Mouse (Mus musculus): Measurements from ENCODE around the gene Glud1. TPM values are rescaled to one million over a fixed set of nuclear protein-coding genes. Genes with fewer than 3 reads are reported as not detected.

Glud1 gene
- polyA plus RNA-seq, 1 experiment, result 51.8 TPM

DNA sequence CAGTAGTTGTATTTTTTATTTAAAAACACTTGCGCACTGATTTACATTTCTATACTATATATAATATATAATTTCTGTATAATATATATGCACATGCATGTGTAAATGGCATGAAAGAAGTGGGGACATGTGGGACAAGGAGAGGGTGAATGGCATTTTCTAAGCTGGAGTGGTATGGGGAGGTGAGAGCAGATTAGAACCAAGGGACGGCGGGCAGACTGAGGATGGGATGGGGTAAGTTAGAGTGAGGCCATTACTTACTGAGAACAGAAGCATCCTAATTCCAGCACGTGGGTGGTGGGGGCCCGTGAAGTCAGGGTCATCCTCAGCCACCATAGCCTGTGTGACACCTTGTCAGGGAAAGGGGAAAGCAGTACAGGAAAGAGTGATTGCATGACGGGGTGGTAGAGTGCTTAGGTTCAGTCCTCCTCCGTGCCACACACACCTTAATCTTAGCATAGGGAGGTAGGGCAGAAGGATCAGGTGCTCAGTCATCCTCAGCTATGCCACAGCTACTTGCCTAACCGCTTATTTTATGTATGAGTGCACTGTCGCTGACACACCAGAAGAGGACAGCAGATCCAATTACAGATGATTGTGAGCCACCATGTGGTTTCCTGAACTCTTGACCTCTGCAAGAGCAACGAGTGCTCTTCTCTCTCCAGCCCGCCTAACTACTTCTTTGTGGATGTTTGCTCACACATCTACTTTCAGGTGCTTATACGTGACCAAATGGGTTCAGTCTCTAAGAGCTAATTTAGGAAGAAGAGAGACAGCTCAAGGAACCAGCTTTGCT is 35.4 kb downstream of the Glud1 start:
- H3K27me3 ChIP-seq (ENCODE audit: control insufficient read depth, insufficient read depth, low read length), result no peaks in the 10 kb centered on the region
- 87% methylated on average over 12 of the region's 12 CpGs for WGBS
- no peak for TF ChIP-seq CTCF (IDR thresholded peaks at IDR 0.05; ENCODE audit: borderline replicate concordance, control insufficient read depth, extremely low read depth, insufficient read depth, low read length, poor library complexity)
- no peak overlapping the region for H3K27ac ChIP-seq (ENCODE audit: control insufficient read depth, insufficient read depth, low read length)
- no peaks in the 10 kb centered on the region for H3K4me1 ChIP-seq (replicated peaks; ENCODE audit: control insufficient read depth, insufficient read depth, low read length)
- no peak overlapping the region for H3K4me3 ChIP-seq (ENCODE audit: control insufficient read depth, insufficient read depth, low read length)
- peaks cover 24% of the 10 kb centered on the region for H3K36me3 ChIP-seq (ENCODE audit: control insufficient read depth, insufficient read depth, low read length)
- no peak for DNase-seq

DNA sequence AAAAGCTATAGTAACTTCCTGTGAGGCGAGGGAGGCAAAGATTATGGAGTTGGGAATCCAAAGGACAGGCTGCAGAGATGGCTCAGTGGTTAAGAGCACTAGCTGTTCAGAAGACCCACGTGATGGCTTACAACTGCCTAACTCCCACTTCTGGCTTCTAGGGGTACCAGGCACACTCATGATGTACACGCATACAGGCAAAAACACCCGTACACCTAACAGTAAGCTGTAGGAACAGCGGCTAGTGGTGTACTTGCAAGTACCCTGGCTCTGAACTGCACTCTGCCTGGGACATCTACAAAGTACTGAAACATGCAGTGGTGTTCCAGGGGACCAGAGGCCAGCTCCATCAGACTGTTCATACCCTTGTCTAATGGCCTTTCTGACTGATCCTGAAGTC is 36.6 kb downstream of the Glud1 start:
- Histone ChIP-seq H3K36me3 (ENCODE audit: control insufficient read depth, insufficient read depth, low read length) (peaks cover 18% of the 10 kb centered on the region), H3K4me3 (ENCODE audit: control insufficient read depth, insufficient read depth, low read length) (no peak overlapping the region), H3K4me1 (replicated peaks; ENCODE audit: control insufficient read depth, insufficient read depth, low read length) (no peaks in the 10 kb centered on the region), H3K27me3 (ENCODE audit: control insufficient read depth, insufficient read depth, low read length) (no peaks in the 10 kb centered on the region), H3K27ac (ENCODE audit: control insufficient read depth, insufficient read depth, low read length) (no peak overlapping the region)
- no peak for TF ChIP-seq CTCF (IDR thresholded peaks at IDR 0.05; ENCODE audit: borderline replicate concordance, control insufficient read depth, extremely low read depth, insufficient read depth, low read length, poor library complexity)
- no peak for TF ChIP-seq POLR2A (IDR thresholded peaks at IDR 0.05; ENCODE audit: control insufficient read depth, extremely low read depth, insufficient read depth, low read length, poor library complexity)
- WGBS, result 94% methylated on average over 5 of the region's 5 CpGs
- DNase-seq, result no peak

DNA sequence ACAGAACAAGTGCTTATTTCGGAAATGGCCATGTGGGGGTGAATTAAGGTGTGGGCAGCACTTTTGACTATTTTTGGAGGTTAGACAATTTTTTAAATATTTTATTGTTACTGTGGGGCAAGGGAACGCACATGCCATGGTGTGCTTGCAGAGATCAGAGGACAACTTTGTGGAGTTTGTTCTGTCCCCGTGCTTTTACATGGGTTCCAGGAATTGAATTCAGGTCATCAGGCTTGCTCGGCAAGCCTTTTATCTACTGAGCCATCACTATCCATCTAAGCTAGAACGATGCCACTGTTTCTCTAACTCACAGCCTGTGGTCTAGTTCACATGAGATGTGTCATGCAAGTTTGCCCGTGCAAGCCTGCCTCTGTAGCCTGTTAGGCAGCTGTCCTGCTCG is 37.8 kb downstream of the Glud1 start:
- no peak overlapping the region for H3K27ac ChIP-seq (ENCODE audit: control insufficient read depth, insufficient read depth, low read length)
- no peaks in the 10 kb centered on the region for H3K4me1 ChIP-seq (replicated peaks; ENCODE audit: control insufficient read depth, insufficient read depth, low read length)
- no peak for TF ChIP-seq CTCF (IDR thresholded peaks at IDR 0.05; ENCODE audit: borderline replicate concordance, control insufficient read depth, extremely low read depth, insufficient read depth, low read length, poor library complexity)
- no peak for TF ChIP-seq POLR2A (IDR thresholded peaks at IDR 0.05; ENCODE audit: control insufficient read depth, extremely low read depth, insufficient read depth, low read length, poor library complexity)
- H3K27me3 ChIP-seq (ENCODE audit: control insufficient read depth, insufficient read depth, low read length), result no peaks in the 10 kb centered on the region
- 91% methylated on average over 7 of the region's 7 CpGs for WGBS
- H3K4me3 ChIP-seq (ENCODE audit: control insufficient read depth, insufficient read depth, low read length), result no peak overlapping the region
- H3K36me3 ChIP-seq (ENCODE audit: control insufficient read depth, insufficient read depth, low read length), result peaks cover 8% of the 10 kb centered on the region
- no peak for DNase-seq

DNA sequence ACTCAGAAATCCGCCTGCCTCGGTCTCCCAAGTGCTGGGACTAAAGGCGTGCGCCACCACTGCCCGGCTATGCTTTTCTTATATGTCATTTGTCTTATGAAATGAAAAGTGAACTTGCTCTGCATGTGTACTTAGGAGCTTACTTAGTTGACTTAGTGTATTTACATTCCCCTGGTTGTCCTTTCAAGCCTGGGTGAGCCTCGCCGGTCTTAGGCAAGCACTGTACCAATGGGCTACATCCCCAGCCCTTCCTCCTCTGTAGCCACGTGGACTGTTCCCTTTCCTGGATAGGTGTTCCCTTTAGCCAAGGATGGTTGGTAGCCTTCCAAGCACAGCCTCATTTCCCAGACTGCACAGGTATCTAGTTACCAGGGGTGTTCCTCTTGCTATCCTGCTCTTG is 38.5 kb downstream of the Glud1 start:
- WGBS, result 93% methylated on average over 8 of the region's 8 CpGs
- Histone ChIP-seq H3K4me1 (replicated peaks; ENCODE audit: control insufficient read depth, insufficient read depth, low read length) (no peaks in the 10 kb centered on the region), H3K27ac (ENCODE audit: control insufficient read depth, insufficient read depth, low read length) (no peak overlapping the region), H3K36me3 (ENCODE audit: control insufficient read depth, insufficient read depth, low read length) (peaks cover 4% of the 10 kb centered on the region; the same call in 1 of the 2 replicates), H3K27me3 (ENCODE audit: control insufficient read depth, insufficient read depth, low read length) (no peaks in the 10 kb centered on the region), H3K4me3 (ENCODE audit: control insufficient read depth, insufficient read depth, low read length) (no peak overlapping the region)
- TF ChIP-seq POLR2A (IDR thresholded peaks at IDR 0.05; ENCODE audit: control insufficient read depth, extremely low read depth, insufficient read depth, low read length, poor library complexity) (no peak), CTCF (IDR thresholded peaks at IDR 0.05; ENCODE audit: borderline replicate concordance, control insufficient read depth, extremely low read depth, insufficient read depth, low read length, poor library complexity) (no peak)
- no peak for DNase-seq

DNA sequence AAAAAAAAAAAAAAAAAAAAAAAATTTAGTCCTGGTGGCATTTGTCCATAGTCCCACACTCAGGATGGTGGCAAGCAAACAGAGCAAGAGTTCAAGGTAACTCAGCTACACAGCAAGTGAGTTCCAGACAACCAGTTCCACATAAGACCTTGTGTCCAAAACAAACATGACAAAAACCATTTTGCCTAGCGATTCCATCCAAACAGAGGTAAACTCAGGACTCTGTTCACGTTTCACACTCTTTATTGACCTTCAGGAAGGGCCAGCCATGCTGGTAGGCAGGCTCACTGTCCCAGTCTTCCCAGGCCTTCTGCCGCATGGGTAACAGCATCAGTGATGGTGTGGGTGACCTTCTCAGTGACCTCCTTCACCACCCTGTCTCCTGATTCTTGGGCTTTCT is 41.1 kb downstream of the Glud1 start:
- H3K27ac ChIP-seq (ENCODE audit: control insufficient read depth, insufficient read depth, low read length), result no peak overlapping the region
- no peaks in the 10 kb centered on the region for H3K27me3 ChIP-seq (ENCODE audit: control insufficient read depth, insufficient read depth, low read length)
- no peaks in the 10 kb centered on the region for H3K36me3 ChIP-seq (ENCODE audit: control insufficient read depth, insufficient read depth, low read length)
- WGBS, result 90% methylated on average over 3 of the region's 3 CpGs
- no peak overlapping the region for H3K4me3 ChIP-seq (ENCODE audit: control insufficient read depth, insufficient read depth, low read length)
- no peaks in the 10 kb centered on the region for H3K4me1 ChIP-seq (replicated peaks; ENCODE audit: control insufficient read depth, insufficient read depth, low read length)
- DNase-seq, result no peak
- TF ChIP-seq CTCF (IDR thresholded peaks at IDR 0.05; ENCODE audit: borderline replicate concordance, control insufficient read depth, extremely low read depth, insufficient read depth, low read length, poor library complexity), result no peak
- no peak for TF ChIP-seq POLR2A (IDR thresholded peaks at IDR 0.05; ENCODE audit: control insufficient read depth, extremely low read depth, insufficient read depth, low read length, poor library complexity)

DNA sequence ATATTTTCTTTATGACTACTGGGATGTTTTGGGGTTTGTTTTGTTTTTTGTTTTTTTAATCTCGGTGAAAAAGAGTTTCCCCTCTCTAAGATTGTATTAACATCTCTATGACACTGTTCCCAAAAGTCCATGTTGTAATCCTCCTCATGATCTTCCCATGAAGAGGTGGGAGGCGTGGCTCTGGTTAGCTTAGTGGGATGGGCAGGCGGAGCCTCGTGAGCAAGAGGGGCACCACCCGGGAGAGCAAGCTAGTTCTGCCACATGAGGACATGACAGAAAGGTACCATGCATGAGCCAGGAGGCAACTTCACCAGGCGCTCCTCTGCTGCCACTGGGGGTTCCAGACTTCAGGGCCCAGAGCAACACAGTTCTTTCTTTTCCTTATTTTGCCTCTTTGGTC is 42.0 kb downstream of the Glud1 start:
- Histone ChIP-seq H3K36me3 (ENCODE audit: control insufficient read depth, insufficient read depth, low read length) (no peaks in the 10 kb centered on the region), H3K27ac (ENCODE audit: control insufficient read depth, insufficient read depth, low read length) (no peak overlapping the region), H3K27me3 (ENCODE audit: control insufficient read depth, insufficient read depth, low read length) (no peaks in the 10 kb centered on the region), H3K4me3 (ENCODE audit: control insufficient read depth, insufficient read depth, low read length) (no peak overlapping the region), H3K4me1 (replicated peaks; ENCODE audit: control insufficient read depth, insufficient read depth, low read length) (no peaks in the 10 kb centered on the region)
- DNase-seq, result no peak
- no peak for TF ChIP-seq CTCF (IDR thresholded peaks at IDR 0.05; ENCODE audit: borderline replicate concordance, control insufficient read depth, extremely low read depth, insufficient read depth, low read length, poor library complexity)
- no peak for TF ChIP-seq POLR2A (IDR thresholded peaks at IDR 0.05; ENCODE audit: control insufficient read depth, extremely low read depth, insufficient read depth, low read length, poor library complexity)
- WGBS, result 74% methylated on average over 6 of the region's 6 CpGs

DNA sequence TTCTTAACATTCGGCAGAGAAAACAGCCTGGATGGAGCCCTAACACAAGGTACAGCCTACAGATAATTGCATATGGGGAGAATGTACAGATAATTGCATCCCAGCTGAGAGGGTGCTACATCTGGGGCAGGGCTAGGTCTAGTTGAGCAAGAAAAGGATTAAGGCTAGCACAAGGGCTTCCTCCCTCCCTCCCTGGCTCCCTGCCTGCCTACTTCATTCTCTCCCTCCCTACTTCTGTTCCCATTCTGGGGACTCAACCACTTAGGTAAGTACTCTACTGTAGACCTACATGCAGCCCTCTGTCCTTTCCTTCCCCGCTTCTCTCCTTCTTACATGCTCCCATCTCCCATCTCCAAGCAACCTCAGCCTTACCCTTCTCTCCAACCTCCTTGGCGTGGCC is 42.8 kb downstream of the Glud1 start:
- Histone ChIP-seq H3K4me1 (replicated peaks; ENCODE audit: control insufficient read depth, insufficient read depth, low read length) (no peaks in the 10 kb centered on the region), H3K27ac (ENCODE audit: control insufficient read depth, insufficient read depth, low read length) (no peak overlapping the region), H3K4me3 (ENCODE audit: control insufficient read depth, insufficient read depth, low read length) (no peak overlapping the region), H3K27me3 (ENCODE audit: control insufficient read depth, insufficient read depth, low read length) (no peaks in the 10 kb centered on the region), H3K36me3 (ENCODE audit: control insufficient read depth, insufficient read depth, low read length) (no peaks in the 10 kb centered on the region)
- TF ChIP-seq POLR2A (IDR thresholded peaks at IDR 0.05; ENCODE audit: control insufficient read depth, extremely low read depth, insufficient read depth, low read length, poor library complexity), result no peak
- 92% methylated on average over 3 of the region's 3 CpGs for WGBS
- no peak for DNase-seq
